Mouse (Mus musculus) hindbrain, postnatal 0 days (tissue): Measurements from ENCODE around the gene Gas2l3. TPM values are rescaled to one million over a fixed set of nuclear protein-coding genes. Genes with fewer than 3 reads are reported as not detected.

ENCODE experiments used
- ATAC-seq: fragments of 200-750 bp; cut with Nextera tagmentation; 2 replicates; pipeline ENCODE4 v1.8.0; 2017; ENCODE audit warnings: mild to moderate bottlenecking, moderate TSS enrichment, moderate library complexity
- DNase-seq: peaks from one replicate; pipeline ENCODE4 v3.0.0-alpha.2; 2015; ENCODE audit warnings: low spot score
- H3K27ac ChIP-seq: fragments of 300-500 bp; sonication (generic); 2 replicates; pipeline ENCODE4 v1.5.1; 2014; ENCODE audit warnings: mild to moderate bottlenecking
- H3K27me3 ChIP-seq: fragments of 300-500 bp; sonication (generic); 2 replicates; pipeline ENCODE4 v1.6.1; 2014; ENCODE audit warnings: low read length, mixed read lengths; ENCODE audit not compliant: insufficient read depth
- H3K36me3 ChIP-seq: fragments of 300-500 bp; sonication (generic); 2 replicates; pipeline ENCODE4 v1.6.1; 2014; ENCODE audit warnings: low read length, mixed read lengths; ENCODE audit not compliant: insufficient read depth
- H3K4me1 ChIP-seq: fragments of 300-500 bp; sonication (generic); 2 replicates; pipeline ENCODE4 v1.6.1; 2014; ENCODE audit warnings: antibody characterized with exemption, low read length, mixed read lengths; ENCODE audit not compliant: insufficient read depth
- H3K4me2 ChIP-seq: fragments of 300-500 bp; sonication (generic); 2 replicates; pipeline ENCODE4 v1.6.1; 2014; ENCODE audit warnings: low read depth, mild to moderate bottlenecking, low read length, moderate library complexity, mixed read lengths
- H3K4me3 ChIP-seq: fragments of 300-500 bp; sonication (generic); 2 replicates; pipeline ENCODE4 v1.5.1; 2014; ENCODE audit warnings: low read length
- H3K9ac ChIP-seq: fragments of 300-500 bp; sonication (generic); replicated peaks from 2 replicates; pipeline ENCODE4 v1.6.1; 2014; ENCODE audit warnings: mild to moderate bottlenecking, low read length, moderate library complexity, mixed read lengths
- H3K9me3 ChIP-seq: fragments of 300-500 bp; sonication (generic); 2 replicates; pipeline ENCODE4 v1.6.1; 2016; ENCODE audit warnings: low read length, mixed read lengths
- CTCF ChIP-seq: IDR thresholded peaks from 2 replicates; pipeline ENCODE4 v1.5.1; 2016; ENCODE audit warnings: antibody characterized with exemption, control low read depth, low read depth
- WGBS: fragments of 180-500 bp; shearing (Covaris S2); extraction: QIAGEN DNeasy Blood & Tissue Kit; methylation state at CpG from one replicate; pipeline ENCODE4 v1.1.7; 2014; 5-methylcytosine and 5-hydroxymethylcytosine counted together
- polyA plus RNA-seq: library from polyadenylated mRNA; unstranded; fragments of >200 nt; fragmentation: Nextera tagmentation; extraction: Ambion mirVana; gene quantifications from 2 replicates; pipeline ENCODE4 v1.2.1, GENCODE M21; 2015
- total RNA-seq: library from RNA; depleted of rRNA; stranded (reverse); fragments of >200 nt; gene quantifications from 2 replicates; pipeline ENCODE4 v1.2.3, GENCODE M21; 2014

Gas2l3 gene
- total and polyA plus RNA-seq, 2 experiments from 2014 or later, result 5.5 to 11.7 TPM

- no peak overlapping the region for H3K27ac ChIP-seq
- TF ChIP-seq CTCF, result no peak
- H3K27me3 ChIP-seq, result no peaks in the 10 kb centered on the region
- DNase-seq (peak; percentile 74), ATAC-seq (no peak)
- H3K36me3 ChIP-seq, result no peaks in the 10 kb centered on the region
- no peak overlapping the region for H3K4me2 ChIP-seq
- no peak overlapping the region for H3K4me3 ChIP-seq
- no peaks in the 10 kb centered on the region for H3K9me3 ChIP-seq
- no peaks in the 10 kb centered on the region for H3K4me1 ChIP-seq
- 31% methylated on average over 10 of the region's 10 CpGs for WGBS
- no peak overlapping the region for H3K9ac ChIP-seq
Observed at GRCm38 (mm10) chr10:89450411-89450810, 6.6 kb upstream of the Gas2l3 start.

DNA sequence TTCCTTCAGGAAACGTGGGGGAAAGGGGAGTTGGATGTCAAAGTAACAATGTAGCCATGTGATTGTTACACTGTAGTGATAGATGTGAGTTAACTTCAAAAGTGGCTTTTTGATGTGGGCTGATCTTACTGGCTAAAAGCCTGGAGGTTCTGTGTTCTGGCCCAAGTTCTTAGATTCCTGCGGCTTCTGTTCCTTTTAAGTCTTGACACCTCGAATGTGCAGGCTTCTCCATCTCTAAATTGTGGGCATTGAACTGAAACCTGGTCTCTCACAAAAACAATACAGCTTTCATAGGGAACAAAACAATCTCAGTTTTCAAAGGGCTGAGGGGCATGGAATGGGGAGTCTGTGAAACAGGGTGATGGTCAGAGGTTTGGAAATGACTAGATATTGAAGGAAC, 614 bp upstream of the Gas2l3 start:
- ATAC-seq, result 0 out of 2 replicates have a peak, but pooled peaks have one; percentile 0
- Histone ChIP-seq H3K4me3 (peak overlapping the region; percentile 80), H3K27ac (no peak overlapping the region), H3K27me3 (no peaks in the 10 kb centered on the region), H3K4me1 (peaks cover 2% of the 10 kb centered on the region; the same call in 1 of the 2 replicates), H3K36me3 (no peaks in the 10 kb centered on the region), H3K4me2 (peak overlapping the region; percentile 99), H3K9me3 (no peaks in the 10 kb centered on the region), H3K9ac (no peak overlapping the region)
- DNase-seq, result no peak
- no peak for TF ChIP-seq CTCF
- WGBS, result 17% methylated on average over 3 of the region's 3 CpGs

GRCm38 (mm10) chr10:89443115-89443622, 598 bp downstream of the Gas2l3 start:
- peak overlapping the region; percentile 54 for H3K9ac ChIP-seq
- no peaks in the 10 kb centered on the region for H3K27me3 ChIP-seq
- peak; percentile 27 for ATAC-seq
- H3K9me3 ChIP-seq, result no peaks in the 10 kb centered on the region
- H3K4me2 ChIP-seq, result peak overlapping the region; percentile 99
- H3K4me1 ChIP-seq, result peaks cover 2% of the 10 kb centered on the region; the same call in 1 of the 2 replicates
- peak overlapping the region; percentile 80 for H3K4me3 ChIP-seq
- no peaks in the 10 kb centered on the region for H3K36me3 ChIP-seq
- DNase-seq, result no peak
- 0% methylated on average over 17 of the region's 17 CpGs for WGBS
- no peak for TF ChIP-seq CTCF
- peak overlapping the region; percentile 56; the same call in 1 of the 2 replicates for H3K27ac ChIP-seq

GRCm38 (mm10) chr10:89442640-89443039, 1.1 kb downstream of the Gas2l3 start:
- no peak for TF ChIP-seq CTCF
- Histone ChIP-seq H3K9ac (peak overlapping the region; percentile 54), H3K4me1 (peaks cover 2% of the 10 kb centered on the region; the same call in 1 of the 2 replicates), H3K36me3 (no peaks in the 10 kb centered on the region), H3K9me3 (no peaks in the 10 kb centered on the region), H3K4me3 (peak overlapping the region; percentile 80), H3K27ac (no peak overlapping the region), H3K4me2 (peak overlapping the region; percentile 99), H3K27me3 (no peaks in the 10 kb centered on the region)
- WGBS, result 15% methylated on average over 4 of the region's 4 CpGs
- no peak for DNase-seq
- no peak for ATAC-seq

- Histone ChIP-seq H3K4me1 (peaks cover 2% of the 10 kb centered on the region; the same call in 1 of the 2 replicates), H3K9me3 (no peaks in the 10 kb centered on the region), H3K27me3 (no peaks in the 10 kb centered on the region), H3K36me3 (no peaks in the 10 kb centered on the region), H3K27ac (no peak overlapping the region), H3K4me2 (0 out of 2 replicates have a peak overlapping the region, but pooled peaks have one; percentile 99), H3K4me3 (no peak overlapping the region), H3K9ac (no peak overlapping the region)
- no peak for TF ChIP-seq CTCF
- 98% methylated on average over 3 of the region's 3 CpGs for WGBS
- ATAC-seq, result no peak
- no peak for DNase-seq
Observed at GRCm38 (mm10) chr10:89441961-89442360, 1.8 kb downstream of the Gas2l3 start.

DNA sequence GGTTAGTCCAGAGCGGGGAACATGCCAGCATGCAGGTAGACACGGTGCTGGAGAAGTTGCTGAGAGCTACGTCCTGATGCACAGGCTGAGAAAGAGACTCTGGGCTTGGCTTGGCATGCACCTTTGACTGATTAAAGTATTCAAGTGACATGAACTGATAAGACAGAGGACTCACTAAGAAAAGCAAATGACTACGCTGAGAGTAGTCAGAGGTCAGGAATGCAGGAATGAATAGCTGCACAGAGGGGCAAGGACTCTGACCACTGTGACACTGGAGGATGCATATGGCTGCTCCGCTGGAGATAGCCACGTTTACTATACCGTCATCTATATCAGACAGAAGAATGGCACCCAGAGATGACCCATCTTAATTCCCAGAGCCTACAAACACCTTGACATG, 4.4 kb downstream of the Gas2l3 start:
- DNase-seq (no peak), ATAC-seq (no peak)
- Histone ChIP-seq H3K4me3 (no peak overlapping the region), H3K4me2 (no peak overlapping the region), H3K4me1 (peaks cover 2% of the 10 kb centered on the region; the same call in 1 of the 2 replicates), H3K9ac (no peak overlapping the region), H3K36me3 (no peaks in the 10 kb centered on the region), H3K9me3 (no peaks in the 10 kb centered on the region), H3K27me3 (no peaks in the 10 kb centered on the region), H3K27ac (no peak overlapping the region)
- no peak for TF ChIP-seq CTCF
- WGBS, result 84% methylated on average over 7 of the region's 7 CpGs

DNA sequence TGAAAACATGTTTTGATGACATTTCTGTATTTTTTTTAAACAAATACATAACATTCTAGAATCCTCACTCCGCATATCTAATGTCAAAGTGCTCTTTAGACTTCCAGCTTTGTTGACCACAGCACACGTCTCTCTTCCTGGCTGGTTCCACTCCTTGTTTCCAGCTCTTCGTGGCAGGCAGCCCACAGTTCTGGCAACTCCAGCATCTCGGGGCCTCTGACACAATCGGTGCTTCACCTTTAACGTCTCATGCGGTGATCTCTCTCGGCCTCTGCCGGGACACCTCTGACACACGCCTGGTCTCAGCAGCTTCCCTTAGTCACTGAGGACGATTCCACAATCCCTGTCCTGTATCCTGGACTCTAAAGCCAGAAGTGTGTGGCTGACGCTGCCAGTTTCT, 5.8 kb downstream of the Gas2l3 start:
- no peak for ATAC-seq
- H3K36me3 ChIP-seq, result no peaks in the 10 kb centered on the region
- DNase-seq, result no peak
- peak overlapping the region; percentile 25; the same call in 1 of the 2 replicates for H3K4me2 ChIP-seq
- H3K9ac ChIP-seq, result no peak overlapping the region
- no peak overlapping the region; the same call in 1 of the 2 replicates for H3K27ac ChIP-seq
- H3K4me3 ChIP-seq, result no peak overlapping the region
- TF ChIP-seq CTCF, result no peak
- H3K9me3 ChIP-seq, result no peaks in the 10 kb centered on the region
- no peaks in the 10 kb centered on the region; the same call in 1 of the 2 replicates for H3K4me1 ChIP-seq
- WGBS, result 42% methylated on average over 12 of the region's 12 CpGs
- no peaks in the 10 kb centered on the region for H3K27me3 ChIP-seq
